Mouse (Mus musculus): Measurements from ENCODE around the gene Usp12.

Usp12 gene

DNA sequence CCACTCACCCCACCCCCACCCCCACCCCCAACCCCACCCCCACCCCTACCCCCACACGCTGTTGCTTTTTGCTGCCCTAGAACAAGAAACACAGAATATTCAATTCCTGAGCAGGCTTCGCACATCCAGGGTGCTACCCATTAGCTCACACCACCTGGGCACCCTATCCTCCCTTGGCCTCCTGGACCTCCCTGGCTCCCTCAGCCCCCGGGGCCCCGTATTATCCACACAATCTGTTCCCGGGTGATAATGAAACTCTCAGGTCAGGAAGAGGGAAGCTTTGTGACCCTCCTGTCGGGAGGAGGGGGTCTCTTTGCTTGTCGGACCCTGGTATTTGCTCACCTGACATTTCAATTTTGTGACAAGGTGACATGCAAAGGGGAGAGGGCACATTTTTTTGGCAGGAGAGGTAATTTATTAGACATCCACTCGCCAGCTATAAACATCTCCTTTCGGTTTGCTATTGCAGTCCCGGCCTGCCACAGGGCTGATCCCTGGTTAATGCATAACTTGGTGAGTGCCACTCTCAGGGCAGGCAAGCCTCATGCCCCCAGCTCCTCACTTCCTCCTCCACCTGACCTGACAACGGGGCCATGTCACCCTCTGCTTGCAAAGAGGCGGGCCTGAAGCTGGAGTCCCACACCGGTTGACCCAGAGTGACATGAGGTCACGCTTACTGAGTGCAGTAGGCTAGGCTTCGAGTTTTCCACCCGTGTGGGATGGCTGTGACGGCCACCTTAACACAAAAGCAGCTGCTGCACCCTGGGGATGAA, 107.1 kb downstream of the Usp12 start:
- DNase-seq, result no peak

DNA sequence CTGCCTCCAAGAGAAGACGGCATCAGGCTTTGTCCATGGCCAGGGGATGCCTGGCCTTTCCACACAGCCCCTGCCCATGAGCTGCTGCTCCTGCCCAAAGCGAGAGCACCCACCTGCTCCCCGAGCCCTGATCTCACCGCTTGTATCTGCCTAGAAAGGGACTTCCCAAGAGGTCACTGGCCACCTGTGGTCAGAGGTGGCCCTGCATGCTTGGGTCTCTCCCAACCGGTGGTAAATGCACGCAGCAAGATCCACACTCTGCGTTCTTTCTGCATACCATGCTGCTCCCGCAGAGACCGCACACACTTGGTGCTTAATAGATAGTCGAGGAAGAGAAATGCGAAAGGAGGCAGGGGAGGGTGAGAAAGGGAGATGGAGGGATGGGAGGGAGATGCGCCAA, 107.9 kb downstream of the Usp12 start:
- DNase-seq, result no peak
